Mouse (Mus musculus) left cerebral cortex, adult 8-10 months (tissue): ENCODE measurements around the gene Rims3. TPM values are rescaled to one million over a fixed set of nuclear protein-coding genes. Genes with fewer than 3 reads are reported as not detected.

Experiments
- DNase-seq, 2 experiments: peaks; one replicate each; pipeline ENCODE4 v3.0.0; 2022; ENCODE audit warnings: low spot score in 2 of 2
- total RNA-seq, 4 experiments: library from RNA; stranded (reverse); gene quantifications; 2 replicates each; pipeline ENCODE4 v1.2.4; 2022

Rims3 gene
- 100 to 1,000 TPM; 137 to 160 (median 147) TPM for total RNA-seq

GRCm38 (mm10) chr4:120854588-120855319 is at the start of gene Rims3:
TSS of gene Rims3 (plus strand) at chr4:120854816.
- DNase-seq: peak in 1 of 2 experiments; percentile 38

GRCm38 (mm10) chr4:120805816-120806215 is 48.8 kb upstream of the Rims3 start:
- DNase-seq: no peak

GRCm38 (mm10) chr4:120813762-120814161 is 40.9 kb upstream of the Rims3 start:
- DNase-seq: no peak

- DNase-seq: no peak
Measured at GRCm38 (mm10) chr4:120814171-120814570, 40.4 kb upstream of the Rims3 start.

GRCm38 (mm10) chr4:120815163-120815562 is 39.5 kb upstream of the Rims3 start:
- no peak for DNase-seq

GRCm38 (mm10) chr4:120815622-120816334 is 38.8 kb upstream of the Rims3 start:
- peak; percentile 54 to 89 for DNase-seq

- no peak for DNase-seq
Measured at GRCm38 (mm10) chr4:120817002-120817774, 37.4 kb upstream of the Rims3 start.

- DNase-seq: no peak
Measured at GRCm38 (mm10) chr4:120817951-120818350, 36.7 kb upstream of the Rims3 start.

- no peak for DNase-seq
Measured at GRCm38 (mm10) chr4:120819296-120819695, 35.3 kb upstream of the Rims3 start.

- no peak for DNase-seq
Measured at GRCm38 (mm10) chr4:120819871-120820270, 34.7 kb upstream of the Rims3 start.

GRCm38 (mm10) chr4:120822191-120822911 is 32.3 kb upstream of the Rims3 start:
- DNase-seq: no peak

- peak; percentile 89 to 94 for DNase-seq
Measured at GRCm38 (mm10) chr4:120825100-120825553, 29.5 kb upstream of the Rims3 start.

GRCm38 (mm10) chr4:120825577-120826326 is 28.9 kb upstream of the Rims3 start:
- peak; percentile 89 to 97 for DNase-seq

- DNase-seq: no peak
Measured at GRCm38 (mm10) chr4:120826418-120826817, 28.2 kb upstream of the Rims3 start.

GRCm38 (mm10) chr4:120830767-120831166 is 23.8 kb upstream of the Rims3 start:
- DNase-seq: no peak

- DNase-seq: no peak
Measured at GRCm38 (mm10) chr4:120831472-120831871, 23.1 kb upstream of the Rims3 start, which contains the start of gene Nfyc. TSS of gene Nfyc (minus strand) at chr4:120831572.

GRCm38 (mm10) chr4:120841342-120841741 is 13.3 kb upstream of the Rims3 start:
- DNase-seq: no peak

GRCm38 (mm10) chr4:120844423-120845082 is 10.1 kb upstream of the Rims3 start:
- DNase-seq: no peak

GRCm38 (mm10) chr4:120845098-120845497 is 9.5 kb upstream of the Rims3 start:
- no peak for DNase-seq

- DNase-seq: no peak
Measured at GRCm38 (mm10) chr4:120848909-120849308, 5.7 kb upstream of the Rims3 start.
